Mouse (Mus musculus) spleen, postnatal 4 days (tissue): Measurements from ENCODE around the gene Mgat4a.

Experiments
- DNase-seq, 2 experiments: peaks; one replicate each; pipeline ENCODE4 v3.0.0; 2022; ENCODE audit warnings: low spot score in 2 of 2

Gene Mgat4a

GRCm38 (mm10) chr1:37466322-37466995, 74.4 kb downstream of the Mgat4a start:
- no peak for DNase-seq

- no peak for DNase-seq
Measured at GRCm38 (mm10) chr1:37464878-37465452, 75.9 kb downstream of the Mgat4a start.

GRCm38 (mm10) chr1:37457546-37457945, 83.3 kb downstream of the Mgat4a start:
- no peak for DNase-seq

GRCm38 (mm10) chr1:37451270-37451669, 89.5 kb downstream of the Mgat4a start:
- DNase-seq, result no peak

- DNase-seq, result peak; percentile 66 to 89
Measured at GRCm38 (mm10) chr1:37448361-37449095, 92.3 kb downstream of the Mgat4a start.

- no peak for DNase-seq
Measured at GRCm38 (mm10) chr1:37442848-37443835, 97.7 kb downstream of the Mgat4a start.

- DNase-seq, result no peak
Measured at GRCm38 (mm10) chr1:37436419-37436818, 104.4 kb downstream of the Mgat4a start.

- peak; percentile 27 to 71 for DNase-seq
Measured at GRCm38 (mm10) chr1:37430297-37430840, 110.4 kb downstream of the Mgat4a start.

GRCm38 (mm10) chr1:37429366-37430296, 111.2 kb downstream of the Mgat4a start, which contains the start of the genes Coa5 and Unc50:
Gene Coa5 (minus strand): TSS chr1:37430103.
Gene Unc50 (plus strand): TSS chr1:37430139.
- DNase-seq, result peak; percentile 88 to 93

- no peak for DNase-seq
Measured at GRCm38 (mm10) chr1:37428911-37429310, 111.9 kb downstream of the Mgat4a start.

- no peak for DNase-seq
Measured at GRCm38 (mm10) chr1:37427144-37427875, 113.5 kb downstream of the Mgat4a start.

GRCm38 (mm10) chr1:37419420-37419819, 121.4 kb downstream of the Mgat4a start:
- peak; percentile 77 to 91 for DNase-seq

GRCm38 (mm10) chr1:37415394-37415793, 125.4 kb downstream of the Mgat4a start:
- no peak for DNase-seq

- DNase-seq, result no peak
Measured at GRCm38 (mm10) chr1:37409647-37410046, 131.2 kb downstream of the Mgat4a start.

- no peak for DNase-seq
Measured at GRCm38 (mm10) chr1:37408678-37409077, 132.1 kb downstream of the Mgat4a start.

- DNase-seq, result no peak
Measured at GRCm38 (mm10) chr1:37408059-37408458, 132.8 kb downstream of the Mgat4a start.

GRCm38 (mm10) chr1:37407228-37407627, 133.6 kb downstream of the Mgat4a start:
- no peak for DNase-seq

GRCm38 (mm10) chr1:37405137-37405536, 135.7 kb downstream of the Mgat4a start:
- no peak for DNase-seq

- DNase-seq, result peak; percentile 46 to 76
Measured at GRCm38 (mm10) chr1:37401687-37402086, 139.1 kb downstream of the Mgat4a start.
